Mouse (Mus musculus): Measurements from ENCODE around the gene Cct8l1. TPM values are rescaled to one million over a fixed set of nuclear protein-coding genes. Genes with fewer than 3 reads are reported as not detected.
A peak's percentile ranks its signal among the peaks of the same experiment; 100 is the strongest.

Gene Cct8l1
- polyA plus RNA-seq (2016; fragmentation: Nextera tagmentation; extraction: Ambion mirVana): 0.06 TPM in 1 of 2 replicates, not detected in the other

GRCm38 (mm10) chr5:25515767-25516166, at the start of gene Cct8l1:
TSS of gene Cct8l1 (plus strand) at chr5:25516067.
- Histone ChIP-seq H3K36me3 (no peaks in the 10 kb centered on the region), H3K9ac (no peak within 1 kb of the TSS), H3K27ac (no peak within 1 kb of the TSS), H3K4me2 (no peak within 1 kb of the TSS), H3K4me3 (no peak within 1 kb of the TSS), H3K27me3 (replicated peaks) (no peaks in the 10 kb centered on the region), H3K9me3 (replicated peaks) (no peaks in the 10 kb centered on the region), H3K4me1 (no peaks in the 10 kb centered on the region)
- 78% methylated on average over 5 of the region's 5 CpGs for WGBS (ENCODE audit: insufficient replicate concordance)
- no peak for ATAC-seq

GRCm38 (mm10) chr5:25472070-25472469, 43.8 kb upstream of the Cct8l1 start:
- H3K9ac ChIP-seq: 0 out of 2 replicates have a peak overlapping the region, but pooled peaks have one; percentile 46
- peak overlapping the region; percentile 42 for H3K4me2 ChIP-seq
- no peaks in the 10 kb centered on the region for H3K27me3 ChIP-seq (replicated peaks)
- H3K4me3 ChIP-seq: peak overlapping the region; percentile 28; the same call in 1 of the 2 replicates
- H3K9me3 ChIP-seq (replicated peaks): no peaks in the 10 kb centered on the region
- ATAC-seq: no peak
- 14% methylated on average over 6 of the region's 6 CpGs for WGBS (ENCODE audit: insufficient replicate concordance)
- H3K36me3 ChIP-seq: no peaks in the 10 kb centered on the region
- peaks cover 37% of the 10 kb centered on the region for H3K4me1 ChIP-seq
- no peak overlapping the region for H3K27ac ChIP-seq

GRCm38 (mm10) chr5:25475789-25476188, 40.1 kb upstream of the Cct8l1 start:
- 52% methylated on average over 2 of the region's 2 CpGs for whole genome bisulfite sequencing (ENCODE audit: insufficient replicate concordance)
- Histone ChIP-seq H3K4me2 (no peak overlapping the region), H3K9me3 (replicated peaks) (no peaks in the 10 kb centered on the region), H3K4me1 (peaks cover 59% of the 10 kb centered on the region), H3K27ac (no peak overlapping the region), H3K36me3 (no peaks in the 10 kb centered on the region), H3K27me3 (replicated peaks) (no peaks in the 10 kb centered on the region), H3K9ac (no peak overlapping the region), H3K4me3 (no peak overlapping the region)
- 0 out of 2 replicates have a peak, but pooled peaks have one; percentile 27 for ATAC-seq

- Histone ChIP-seq H3K4me1 (peaks cover 46% of the 10 kb centered on the region), H3K9me3 (replicated peaks) (no peaks in the 10 kb centered on the region), H3K27me3 (replicated peaks) (no peaks in the 10 kb centered on the region), H3K27ac (no peak overlapping the region), H3K4me2 (no peak overlapping the region), H3K4me3 (no peak overlapping the region), H3K36me3 (no peaks in the 10 kb centered on the region), H3K9ac (no peak overlapping the region)
- peak; percentile 61; the same call in 1 of the 2 replicates for ATAC-seq
These were observed 37.0 kb upstream of the Cct8l1 start for GRCm38 (mm10) chr5:25478863-25479262.

- no peak for ATAC-seq
- Histone ChIP-seq H3K9ac (peak overlapping the region; percentile 97), H3K36me3 (no peaks in the 10 kb centered on the region)
These were observed 19.2 kb upstream of the Cct8l1 start for GRCm38 (mm10) chr5:25496652-25497051.

GRCm38 (mm10) chr5:25497369-25497719, 18.5 kb upstream of the Cct8l1 start:
- H3K4me2 ChIP-seq: peak overlapping the region; percentile 86
- H3K36me3 ChIP-seq: no peaks in the 10 kb centered on the region
- ATAC-seq: no peak
- 2% methylated on average over 10 of the region's 10 CpGs for WGBS (ENCODE audit: insufficient replicate concordance)
- no peaks in the 10 kb centered on the region for H3K9me3 ChIP-seq (replicated peaks)
- H3K27ac ChIP-seq: peak overlapping the region; percentile 97
- H3K4me1 ChIP-seq: peaks cover 43% of the 10 kb centered on the region
- H3K9ac ChIP-seq: peak overlapping the region; percentile 97
- H3K27me3 ChIP-seq (replicated peaks): no peaks in the 10 kb centered on the region
- peak overlapping the region; percentile 97 for H3K4me3 ChIP-seq

More at GRCm38 (mm10) chr5:25496652-25497051, 19.2 kb upstream of the Cct8l1 start:
- peak overlapping the region; percentile 97 for H3K4me3 ChIP-seq
- 32% methylated on average over 2 of the region's 2 CpGs for WGBS (ENCODE audit: insufficient replicate concordance)
- peak overlapping the region; percentile 86 for H3K4me2 ChIP-seq
- no peaks in the 10 kb centered on the region for H3K27me3 ChIP-seq (replicated peaks)
- H3K27ac ChIP-seq: peak overlapping the region; percentile 97; the same call in 1 of the 2 replicates
- H3K9me3 ChIP-seq (replicated peaks): no peaks in the 10 kb centered on the region
- peaks cover 48% of the 10 kb centered on the region for H3K4me1 ChIP-seq

GRCm38 (mm10) chr5:25497720-25498345, 18.0 kb upstream of the Cct8l1 start:
- Histone ChIP-seq H3K4me1 (peaks cover 43% of the 10 kb centered on the region), H3K27ac (peak overlapping the region; percentile 97), H3K4me3 (peak overlapping the region; percentile 97), H3K4me2 (peak overlapping the region; percentile 86), H3K36me3 (no peaks in the 10 kb centered on the region), H3K9ac (peak overlapping the region; percentile 97), H3K27me3 (replicated peaks) (no peaks in the 10 kb centered on the region), H3K9me3 (replicated peaks) (no peaks in the 10 kb centered on the region)
- WGBS (ENCODE audit: insufficient replicate concordance): under 1% methylated on average over 72 of the region's 78 CpGs
- peak; percentile 66 for ATAC-seq

- ATAC-seq: peak; percentile 6
- H3K9me3 ChIP-seq (replicated peaks): no peaks in the 10 kb centered on the region
- H3K4me1 ChIP-seq: peaks cover 37% of the 10 kb centered on the region
- H3K9ac ChIP-seq: peak within 1 kb of the TSS; percentile 97
- no peaks in the 10 kb centered on the region for H3K27me3 ChIP-seq (replicated peaks)
- H3K27ac ChIP-seq: peak within 1 kb of the TSS; percentile 100
- H3K36me3 ChIP-seq: no peaks in the 10 kb centered on the region
- WGBS (ENCODE audit: insufficient replicate concordance): 2% methylated on average over 51 of the region's 54 CpGs
- peak within 1 kb of the TSS; percentile 97 for H3K4me3 ChIP-seq
- H3K4me2 ChIP-seq: peak within 1 kb of the TSS; percentile 96
These were observed 17.5 kb upstream of the Cct8l1 start, which contains the start of gene Kmt2c for GRCm38 (mm10) chr5:25498346-25498820. TSS of gene Kmt2c (minus strand) at chr5:25498783.

GRCm38 (mm10) chr5:25498821-25499422, 16.9 kb upstream of the Cct8l1 start:
- no peaks in the 10 kb centered on the region for H3K36me3 ChIP-seq
- no peaks in the 10 kb centered on the region for H3K27me3 ChIP-seq (replicated peaks)
- peak overlapping the region; percentile 93 for H3K9ac ChIP-seq
- peak overlapping the region; percentile 96 for H3K4me2 ChIP-seq
- peaks cover 35% of the 10 kb centered on the region for H3K4me1 ChIP-seq
- ATAC-seq: peak; percentile 73
- H3K4me3 ChIP-seq: peak overlapping the region; percentile 97
- WGBS (ENCODE audit: insufficient replicate concordance): under 1% methylated on average over 42 of the region's 87 CpGs
- H3K27ac ChIP-seq: peak overlapping the region; percentile 100
- H3K9me3 ChIP-seq (replicated peaks): no peaks in the 10 kb centered on the region

GRCm38 (mm10) chr5:25499423-25500398, 16.2 kb upstream of the Cct8l1 start:
- ATAC-seq: peak; percentile 78
- peaks cover 29% of the 10 kb centered on the region for H3K4me1 ChIP-seq
- H3K27ac ChIP-seq: peak overlapping the region; percentile 100
- H3K27me3 ChIP-seq (replicated peaks): no peaks in the 10 kb centered on the region
- peak overlapping the region; percentile 97 for H3K4me3 ChIP-seq
- peak overlapping the region; percentile 96 for H3K4me2 ChIP-seq
- no peaks in the 10 kb centered on the region for H3K9me3 ChIP-seq (replicated peaks)
- no peaks in the 10 kb centered on the region for H3K36me3 ChIP-seq
- under 1% methylated on average over 81 of the region's 90 CpGs for WGBS (ENCODE audit: insufficient replicate concordance)
- H3K9ac ChIP-seq: peak overlapping the region; percentile 93

- Histone ChIP-seq H3K4me1 (peaks cover 26% of the 10 kb centered on the region), H3K9ac (peak overlapping the region; percentile 93; the same call in 1 of the 2 replicates), H3K9me3 (replicated peaks) (no peaks in the 10 kb centered on the region), H3K27me3 (replicated peaks) (no peaks in the 10 kb centered on the region), H3K4me3 (peak overlapping the region; percentile 97), H3K4me2 (peak overlapping the region; percentile 96), H3K27ac (peak overlapping the region; percentile 100; the same call in 1 of the 2 replicates), H3K36me3 (no peaks in the 10 kb centered on the region)
- no peak for ATAC-seq
- WGBS (ENCODE audit: insufficient replicate concordance): 70% methylated on average over 7 of the region's 7 CpGs
These were observed 15.2 kb upstream of the Cct8l1 start for GRCm38 (mm10) chr5:25500686-25501085.

Data from liver, embryonic 12.5 days (tissue).